23 mouse cellular contexts compared by ENCODE assay signal in the genomic region with DNA sequence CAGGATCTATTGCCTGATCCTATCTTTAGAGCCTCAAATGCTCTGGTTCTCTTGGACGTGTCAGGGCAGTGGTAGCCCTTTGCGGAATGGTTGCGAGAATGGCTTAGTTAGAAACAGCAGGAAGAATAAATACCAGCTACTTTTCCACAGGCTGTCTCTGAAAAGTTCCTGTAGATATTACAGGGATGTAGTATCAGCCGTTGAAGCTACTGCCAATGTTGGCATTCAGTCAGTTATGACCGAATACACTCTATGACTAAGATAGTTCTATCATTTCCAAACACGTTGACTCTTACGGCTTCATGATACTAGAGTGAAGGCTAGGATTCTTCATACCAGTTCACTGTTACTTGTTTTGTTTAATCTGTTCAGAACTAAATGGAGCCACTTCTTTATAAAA.
"Had no signal": no experiment of that assay in that cellular context is flagged by ENCODE, and none has a peak within 500 bp of the region (broad histone marks: within the 10 kb centered on the region; RNA-seq: fewer than 3 reads in every experiment).

No protein-coding gene starts in this region.

- H3K9ac ChIP-seq: limb, embryonic 13.5 days; liver, embryonic 14.5 days; liver, postnatal 0 days; lung, embryonic 14.5 days; midbrain, embryonic 12.5 days; midbrain, embryonic 15.5 days; neural tube, embryonic 12.5 days; neural tube, embryonic 15.5 days; stomach, embryonic 15.5 days had no signal

- ATAC-seq: liver, postnatal 0 days; lung, postnatal 0 days; midbrain, embryonic 15.5 days had no signal

- H3K27me3 ChIP-seq: limb, embryonic 13.5 days; midbrain, embryonic 12.5 days; midbrain, embryonic 15.5 days; neural tube, embryonic 12.5 days; neural tube, embryonic 15.5 days; stomach, embryonic 15.5 days had no signal

- H3K36me3 ChIP-seq: midbrain, embryonic 15.5 days; neural tube, embryonic 15.5 days; stomach, embryonic 15.5 days had no signal

- H3K9me3 ChIP-seq: limb, embryonic 10.5 days; limb, embryonic 13.5 days; midbrain, embryonic 12.5 days; midbrain, embryonic 15.5 days; neural tube, embryonic 12.5 days; neural tube, embryonic 15.5 days; stomach, embryonic 15.5 days had no signal

- H3K4me1 ChIP-seq: midbrain, embryonic 15.5 days; stomach, embryonic 15.5 days had no signal

- H3K4me3 ChIP-seq: layer of hippocampus, adult 2 months; limb, embryonic 10.5 days; limb, embryonic 13.5 days; midbrain, embryonic 12.5 days; midbrain, embryonic 15.5 days; neural tube, embryonic 12.5 days; neural tube, embryonic 15.5 days; stomach, embryonic 15.5 days had no signal

- H3K4me2 ChIP-seq: limb, embryonic 13.5 days; lung, embryonic 14.5 days; midbrain, embryonic 12.5 days; midbrain, embryonic 15.5 days; neural tube, embryonic 12.5 days; neural tube, embryonic 15.5 days; stomach, embryonic 15.5 days had no signal

- DNase-seq: kidney, adult 9 months; kidney, postnatal 14 days; kidney, postnatal 4 days; layer of hippocampus, adult 9-11 months; liver; liver, postnatal 0 days; lung, embryonic 14.5 days; right cerebral cortex, adult 18-20 months; right cerebral cortex, postnatal 14 days; right cerebral cortex, postnatal 4 days; spleen, adult 18-20 months; thymus, postnatal 25 days had no signal

- H3K27ac ChIP-seq: layer of hippocampus, adult 2 months; limb, embryonic 10.5 days; limb, embryonic 13.5 days; liver, embryonic 14.5 days; macrophage; midbrain, embryonic 12.5 days; midbrain, embryonic 15.5 days; neural tube, embryonic 12.5 days; neural tube, embryonic 15.5 days; stomach, embryonic 15.5 days had no signal
